Mouse (Mus musculus) embryo, embryonic 10 days (tissue): ENCODE measurements around the gene Kalrn.

Source experiments
- DNase-seq: peaks from one replicate; pipeline ENCODE4 v3.0.0-alpha.2; 2015; ENCODE audit warnings: low spot score

The Kalrn gene

GRCm38 (mm10) chr16:34573151-34573802 is at the start of gene Kalrn:
Kalrn (minus strand) TSS chr16:34573532.
- peak; percentile 89 for DNase-seq

DNA sequence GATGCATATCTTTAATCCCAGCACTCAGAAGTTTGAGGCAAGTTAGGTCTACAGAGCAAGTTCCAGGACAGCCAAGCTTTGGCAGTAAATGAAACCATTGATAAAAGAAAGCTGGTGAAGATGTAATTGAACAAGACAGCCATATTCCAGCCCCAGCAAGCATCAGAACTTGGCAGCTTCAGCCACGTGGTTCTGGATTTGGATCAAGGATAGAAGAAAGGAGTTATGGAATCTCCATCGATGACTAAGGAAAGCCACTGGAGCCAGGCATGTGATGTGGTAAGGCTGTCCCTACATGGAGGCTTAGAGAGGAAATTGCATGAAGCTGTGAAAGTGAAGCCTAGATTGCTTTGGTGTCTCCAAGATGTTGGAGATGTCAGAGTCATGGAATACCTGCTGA is 40.7 kb upstream of the Kalrn start:
- DNase-seq: no peak

DNA sequence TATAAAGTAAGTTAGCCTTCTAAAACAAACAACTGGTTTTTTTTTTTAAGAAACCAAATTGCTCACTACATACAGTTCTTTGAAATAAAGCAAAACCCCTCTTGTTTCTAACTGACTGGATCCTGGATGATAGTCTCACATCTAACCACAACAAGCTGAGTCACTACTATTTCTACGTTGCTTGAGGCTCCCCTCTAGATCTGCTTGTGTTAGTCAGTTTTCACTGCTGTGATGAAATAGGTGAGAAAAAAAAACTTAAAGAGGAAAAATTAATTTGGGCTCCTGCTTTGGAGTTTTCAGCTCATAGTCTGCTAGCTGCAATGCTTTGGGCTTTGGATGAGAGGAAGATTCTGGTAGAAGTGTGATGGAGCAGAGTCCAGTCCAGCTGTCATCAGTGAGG is 36.8 kb upstream of the Kalrn start:
- no peak for DNase-seq

- DNase-seq: peak; percentile 69
Observed at GRCm38 (mm10) chr16:34605679-34606078, 32.3 kb upstream of the Kalrn start.

GRCm38 (mm10) chr16:34603854-34604253 is 30.5 kb upstream of the Kalrn start:
- no peak for DNase-seq

DNA sequence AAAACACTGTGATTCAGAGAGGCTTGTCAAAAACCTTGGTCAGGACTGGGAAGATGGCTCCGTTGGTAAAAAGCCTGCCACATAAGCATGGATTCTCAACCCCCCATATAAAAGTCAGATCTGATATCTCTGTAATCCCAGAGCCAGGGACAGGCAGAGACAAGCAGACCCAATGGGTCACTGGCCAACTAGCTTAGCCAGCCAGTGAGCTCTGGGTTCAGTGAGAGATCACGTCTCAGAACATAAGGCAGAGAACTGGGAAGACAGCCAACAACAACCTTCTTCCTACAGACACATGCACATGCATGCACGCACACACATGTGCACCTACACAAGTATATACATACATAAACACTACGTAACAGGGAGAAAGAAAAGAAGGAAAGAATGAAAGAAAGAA is 29.7 kb upstream of the Kalrn start:
- DNase-seq: no peak

- DNase-seq: no peak
Observed at GRCm38 (mm10) chr16:34601954-34602353, 28.6 kb upstream of the Kalrn start.

GRCm38 (mm10) chr16:34595294-34595693 is 22.0 kb upstream of the Kalrn start:
- DNase-seq: no peak

DNA sequence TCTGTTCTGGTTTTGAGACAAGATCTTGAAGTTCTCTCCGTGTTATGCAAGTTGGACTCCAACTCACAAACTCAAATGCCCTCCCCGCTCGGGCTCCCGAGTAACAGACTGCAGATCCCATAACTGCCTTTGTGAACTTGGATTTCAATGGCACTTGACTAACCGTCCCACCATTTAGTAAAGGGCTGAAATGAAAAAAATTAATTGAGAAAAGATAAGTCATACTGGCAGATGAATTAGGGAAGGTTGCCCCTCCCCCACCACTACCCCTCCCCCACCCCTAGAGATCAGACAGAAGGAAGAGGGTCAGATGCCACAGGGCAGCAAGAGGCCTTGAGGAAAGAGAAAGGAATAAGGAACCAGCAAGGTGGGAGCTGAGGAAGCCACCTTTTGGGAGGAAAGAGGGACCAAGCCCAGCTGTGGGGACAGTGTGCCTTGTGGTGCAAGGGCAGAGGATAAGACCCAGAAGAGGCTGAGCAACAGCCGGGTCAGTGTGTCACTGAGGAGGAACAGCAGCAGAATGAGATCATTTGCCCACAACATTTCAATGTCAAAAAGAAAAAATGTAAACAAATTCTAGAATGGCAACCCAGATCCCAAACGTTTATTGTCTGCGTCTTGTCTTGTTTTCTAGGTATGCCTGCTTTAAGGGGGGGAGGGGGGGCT is 21.4 kb upstream of the Kalrn start:
- DNase-seq: no peak

DNA sequence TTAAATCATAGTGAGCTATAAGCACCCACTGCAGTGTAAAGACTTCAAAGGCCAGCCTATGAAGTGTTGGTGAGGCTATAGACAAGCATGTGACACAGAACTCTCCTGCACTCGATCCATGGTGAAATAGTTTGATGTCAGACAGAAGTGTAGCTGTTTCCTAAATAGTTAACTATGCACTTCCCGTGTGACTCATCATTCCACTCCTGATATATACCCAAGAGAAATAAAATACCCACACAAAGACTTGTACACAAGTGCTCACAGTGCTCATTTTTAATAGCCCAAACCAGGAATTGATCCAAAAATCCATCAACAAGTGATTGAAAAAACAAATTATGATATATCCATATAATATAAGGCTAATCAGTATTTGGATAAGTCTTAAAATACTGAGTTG is 19.4 kb upstream of the Kalrn start:
- DNase-seq: no peak

DNA sequence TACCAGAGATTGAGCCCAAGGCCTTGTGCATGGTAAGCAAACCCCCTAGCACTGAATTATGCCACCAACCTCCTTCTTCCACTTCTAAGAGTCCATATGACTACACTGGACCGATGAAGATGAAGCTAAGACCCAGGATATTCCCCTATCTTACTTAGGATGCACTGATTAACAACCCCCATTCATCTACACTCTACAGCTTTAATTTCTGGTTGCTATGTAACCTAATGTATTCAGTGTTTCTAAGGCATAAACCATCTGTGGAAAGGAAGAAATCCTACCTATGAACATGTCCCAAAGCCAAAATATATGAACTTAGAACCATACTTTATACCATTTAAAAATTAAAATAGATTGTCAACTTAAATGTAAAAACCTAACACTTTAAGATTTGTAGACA is 18.6 kb upstream of the Kalrn start:
- DNase-seq: no peak

DNA sequence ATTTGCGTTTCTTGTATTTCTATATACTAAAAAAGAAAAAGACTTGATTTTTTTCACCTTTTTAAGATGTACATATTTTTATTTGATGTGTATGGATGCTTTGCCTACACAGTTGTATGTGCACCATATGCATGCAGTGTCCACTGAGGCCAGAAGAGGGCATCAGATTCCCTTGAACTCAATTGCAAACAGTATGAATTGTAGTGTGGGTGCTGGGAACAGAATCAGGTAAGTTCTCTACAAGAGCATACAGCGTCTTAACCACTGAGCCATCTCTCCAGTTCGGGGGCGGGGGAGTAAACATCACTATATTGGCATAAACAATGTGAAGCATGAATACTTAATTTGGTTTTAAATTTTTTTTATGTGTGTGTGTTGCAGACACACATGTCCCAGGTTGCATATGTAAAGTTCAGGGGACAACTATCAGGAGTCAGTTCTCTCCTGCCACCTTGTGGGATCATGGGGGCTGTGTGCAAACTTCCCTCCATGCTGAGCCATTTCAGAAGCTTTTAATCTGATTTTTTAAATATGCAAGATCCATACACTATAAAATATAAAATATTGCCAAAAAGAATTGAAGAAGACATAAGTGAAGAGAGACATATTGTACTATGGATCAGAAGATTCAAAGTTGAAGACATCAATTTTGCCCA is 6.5 kb upstream of the Kalrn start:
- no peak for DNase-seq

DNA sequence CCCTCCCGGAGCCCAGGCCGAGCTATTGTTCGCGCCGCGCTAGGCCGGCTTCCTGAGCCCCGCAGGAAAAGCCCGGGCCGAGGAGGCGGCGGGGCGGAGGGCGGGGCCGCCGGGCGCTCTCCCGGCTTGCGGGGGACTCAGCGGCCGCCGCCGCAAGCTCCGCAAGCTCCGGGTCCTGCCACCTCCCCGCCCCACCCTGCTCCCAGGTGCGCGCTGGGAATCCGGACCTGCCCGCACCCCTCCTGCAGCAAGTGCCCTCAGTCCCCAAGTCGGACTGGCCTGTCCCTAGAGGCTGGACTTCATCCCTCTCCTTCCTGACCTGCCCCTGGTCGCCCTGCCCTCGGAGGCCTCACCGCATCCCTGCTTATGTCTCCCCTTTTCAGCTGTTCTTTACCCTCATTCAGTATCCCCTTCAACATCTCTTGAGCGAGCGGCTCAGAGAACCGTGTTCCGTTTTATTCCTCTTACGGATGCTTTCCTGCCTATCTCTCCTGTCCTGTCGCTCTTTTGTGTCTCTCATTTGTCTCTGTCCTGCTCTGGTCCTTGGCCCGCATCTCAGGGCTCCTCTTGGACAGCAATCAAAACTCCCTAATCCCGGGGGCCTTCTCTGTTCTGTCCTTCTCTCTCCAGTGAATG is 642 bp upstream of the Kalrn start:
- DNase-seq: peak; percentile 65

DNA sequence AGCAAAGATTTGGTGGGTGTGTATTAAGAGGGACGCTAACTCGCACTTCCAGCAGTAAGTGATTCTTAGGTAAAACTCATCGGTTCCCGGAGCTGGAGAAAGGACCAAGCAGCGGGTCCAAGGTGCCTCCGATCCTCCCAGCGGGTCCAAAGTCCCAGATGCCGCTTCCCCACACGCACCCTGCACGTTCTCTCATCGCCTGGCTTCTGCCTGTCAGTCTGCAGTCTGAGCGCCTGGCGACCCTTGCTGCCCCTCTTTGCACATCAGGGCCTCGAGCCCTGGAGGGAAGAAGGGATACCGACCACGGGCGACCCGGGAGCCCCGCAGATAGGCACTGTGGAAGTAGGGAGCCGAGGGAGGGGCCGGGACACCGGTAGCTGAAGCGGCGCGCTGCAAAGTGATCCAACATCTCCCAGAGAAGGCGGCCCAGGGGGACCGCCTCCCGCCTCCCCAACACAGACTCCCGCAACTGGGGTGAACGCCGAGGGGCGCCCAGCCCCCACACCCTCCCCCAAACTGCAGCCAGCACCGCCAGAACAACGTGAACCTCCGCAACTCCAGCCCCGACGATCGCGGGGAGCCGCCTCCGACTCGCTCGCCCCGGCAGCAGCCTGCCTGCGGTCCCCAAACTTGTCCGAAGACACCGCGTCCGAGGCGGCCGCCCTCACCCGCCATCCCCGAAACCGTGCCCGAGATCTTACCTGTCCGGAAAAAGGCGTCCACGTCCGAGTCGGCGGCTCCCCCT is 754 bp downstream of the Kalrn start:
- DNase-seq: peak; percentile 68

- peak; percentile 73 for DNase-seq
Observed at GRCm38 (mm10) chr16:34571931-34572405, 1.4 kb downstream of the Kalrn start.

DNA sequence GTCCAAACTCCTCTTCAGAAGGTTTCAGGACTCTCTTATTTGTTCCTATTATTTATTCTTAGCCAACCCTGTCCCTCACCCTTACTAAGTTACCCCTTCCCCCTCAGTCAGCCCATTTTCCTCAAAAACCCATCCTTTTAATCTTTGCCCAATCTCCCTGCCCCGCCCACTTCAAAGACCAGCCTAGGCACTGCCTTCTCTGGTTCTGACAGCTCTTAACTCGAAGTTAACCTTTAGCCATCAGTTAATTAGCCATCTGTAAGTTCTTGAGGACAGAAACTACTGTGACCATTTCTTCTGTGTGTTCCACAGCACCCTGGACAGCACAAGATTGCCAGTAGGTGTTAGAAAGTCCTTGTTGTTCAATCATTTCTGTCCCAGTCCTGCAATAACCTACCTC is 3.4 kb downstream of the Kalrn start:
- DNase-seq: no peak

GRCm38 (mm10) chr16:34568831-34569230 is 4.5 kb downstream of the Kalrn start:
- no peak for DNase-seq

DNA sequence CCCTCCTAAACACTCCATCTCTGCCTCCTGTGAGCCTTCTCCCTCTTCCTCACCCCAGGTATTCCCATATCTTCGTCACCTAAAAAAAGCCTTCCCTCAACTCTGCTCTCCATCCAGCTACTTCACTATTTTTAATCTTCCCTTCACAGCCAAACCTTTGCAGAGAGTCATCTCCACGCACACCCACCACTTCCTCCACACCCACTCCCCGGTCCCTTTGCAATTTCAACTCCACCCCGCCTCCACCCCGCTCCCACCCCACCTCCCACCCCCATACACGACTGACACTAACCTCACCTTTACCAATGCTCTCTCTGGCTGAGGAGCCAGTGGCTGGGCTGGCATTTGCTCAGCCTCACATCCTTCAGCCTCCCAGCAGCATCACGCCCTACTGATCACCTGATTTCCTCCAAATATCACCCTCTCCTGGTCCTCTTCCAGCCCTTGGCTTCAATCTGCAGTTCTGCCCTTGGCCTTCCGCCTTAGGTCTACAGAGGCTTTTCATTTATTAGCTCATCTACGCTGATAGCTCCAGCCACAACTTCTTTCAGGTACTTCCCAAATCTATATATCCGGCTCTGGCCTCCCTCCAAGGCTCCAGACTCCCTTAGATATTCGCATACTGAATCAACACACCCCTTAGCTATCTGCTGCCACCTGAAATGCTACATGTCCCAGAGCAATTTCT is 9.6 kb downstream of the Kalrn start:
- no peak for DNase-seq

DNA sequence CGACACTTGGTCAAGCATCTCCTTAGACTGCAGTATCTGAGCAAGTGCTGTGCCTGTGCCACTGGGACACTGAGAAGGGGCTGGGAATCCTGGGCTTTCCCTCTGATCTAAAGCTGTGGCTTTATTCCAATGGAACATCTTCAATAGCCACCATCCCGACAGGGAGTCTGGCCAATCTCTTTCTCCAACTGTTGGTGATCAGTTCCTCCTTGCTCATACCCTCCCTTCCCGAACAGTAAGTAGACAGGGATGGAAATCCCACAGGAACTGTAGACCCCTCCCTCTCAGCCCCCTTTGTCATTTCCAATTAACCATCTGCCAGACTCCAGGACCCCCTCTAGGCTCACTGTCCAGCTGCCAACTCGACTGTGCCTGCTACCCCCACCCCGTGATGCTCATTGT is 11.6 kb downstream of the Kalrn start:
- no peak for DNase-seq

- no peak for DNase-seq
Observed at GRCm38 (mm10) chr16:34560814-34561213, 12.5 kb downstream of the Kalrn start.

- no peak for DNase-seq
Observed at GRCm38 (mm10) chr16:34560411-34560810, 12.9 kb downstream of the Kalrn start.

GRCm38 (mm10) chr16:34557891-34558290 is 15.4 kb downstream of the Kalrn start:
- DNase-seq: no peak
